Mouse (Mus musculus) liver, embryonic 15.5 days (tissue): ENCODE measurements around the gene Crb2. TPM values are rescaled to one million over a fixed set of nuclear protein-coding genes. Genes with fewer than 3 reads are reported as not detected.

Source experiments
- ATAC-seq: fragments of 200-750 bp; cut with Nextera tagmentation; 2 replicates; pipeline ENCODE4 v1.8.0; 2017; ENCODE audit warnings: moderate number of reproducible peaks, mild to moderate bottlenecking, moderate library complexity; ENCODE audit not compliant: insufficient read depth
- H3K27ac ChIP-seq: fragments of 300-500 bp; sonication (generic); replicated peaks from 2 replicates; pipeline ENCODE4 v1.5.1; 2015; ENCODE audit warnings: mild to moderate bottlenecking, inconsistent platforms
- H3K27me3 ChIP-seq: fragments of 300-500 bp; sonication (generic); 2 replicates; pipeline ENCODE4 v1.6.1; 2015; ENCODE audit warnings: mild to moderate bottlenecking, inconsistent platforms
- H3K36me3 ChIP-seq: fragments of 300-500 bp; sonication (generic); replicated peaks from 2 replicates; pipeline ENCODE4 v1.6.1; 2015; ENCODE audit warnings: moderate library complexity, mild to moderate bottlenecking, inconsistent platforms
- H3K4me1 ChIP-seq: fragments of 300-500 bp; sonication (generic); replicated peaks from 2 replicates; pipeline ENCODE4 v1.6.1; 2015; ENCODE audit warnings: inconsistent platforms
- H3K4me2 ChIP-seq: fragments of 300-500 bp; sonication (generic); 2 replicates; pipeline ENCODE4 v1.6.1; 2015; ENCODE audit warnings: moderate library complexity, mild to moderate bottlenecking, inconsistent platforms
- H3K4me3 ChIP-seq: fragments of 300-500 bp; sonication (generic); replicated peaks from 2 replicates; pipeline ENCODE4 v1.5.1; 2015; ENCODE audit warnings: mild to moderate bottlenecking, inconsistent platforms
- H3K9ac ChIP-seq: fragments of 300-500 bp; sonication (generic); 2 replicates; pipeline ENCODE4 v1.6.1; 2015; ENCODE audit warnings: moderate library complexity, mild to moderate bottlenecking, inconsistent platforms
- H3K9me3 ChIP-seq: fragments of 300-500 bp; sonication (generic); replicated peaks from 2 replicates; pipeline ENCODE4 v1.6.1; 2016; ENCODE audit warnings: inconsistent platforms
- WGBS: fragments of 180-500 bp; shearing (Covaris S2); methylation state at CpG from one replicate; pipeline ENCODE4 v1.1.7; 2015; ENCODE audit warnings: mixed read lengths; ENCODE audit not compliant: insufficient replicate concordance; 5-methylcytosine and 5-hydroxymethylcytosine counted together
- polyA plus RNA-seq: library from polyadenylated mRNA; unstranded; fragments of >200 nt; fragmentation: Nextera tagmentation; extraction: Ambion mirVana; gene quantifications from 2 replicates; pipeline ENCODE4 v1.2.1, GENCODE M21; 2015

The Crb2 gene
- polyA plus RNA-seq, 1 experiment from 2014 or later = 0.13 TPM

DNA sequence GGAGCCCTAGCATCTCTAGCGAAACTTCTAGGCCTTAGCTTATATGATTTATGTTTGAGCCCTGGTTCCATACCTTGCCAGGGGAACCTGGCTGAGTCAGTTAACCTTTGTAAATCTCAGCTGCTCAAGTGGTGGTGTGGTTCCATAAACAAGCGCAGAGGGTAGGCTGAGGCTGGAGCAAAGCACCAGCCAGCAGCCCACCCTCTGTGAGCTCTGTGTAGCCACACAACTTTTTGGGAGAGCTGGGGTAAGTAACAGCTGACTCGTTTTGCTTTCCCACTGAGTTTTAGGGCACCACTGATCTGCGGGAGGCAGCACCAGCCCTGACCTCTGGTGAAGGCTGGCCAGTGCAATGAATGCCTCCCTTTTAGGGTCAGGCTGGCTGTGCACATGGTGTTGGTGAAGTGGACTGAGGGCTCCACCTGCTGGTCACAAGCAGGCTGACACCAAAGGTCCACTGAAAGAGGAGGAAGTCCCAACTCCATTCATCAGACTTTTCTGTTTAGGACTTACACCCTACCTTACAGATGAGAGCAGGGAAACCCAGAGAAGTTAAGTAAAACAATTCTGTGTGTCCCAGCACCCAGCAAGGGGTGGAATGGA is 26.7 kb downstream of the Crb2 start:
- no peak overlapping the region for H3K27ac ChIP-seq
- no peaks in the 10 kb centered on the region for H3K36me3 ChIP-seq
- WGBS = 45% methylated on average over 4 of the region's 4 CpGs
- H3K9ac ChIP-seq = no peak overlapping the region
- H3K27me3 ChIP-seq = no peaks in the 10 kb centered on the region
- no peak overlapping the region for H3K4me3 ChIP-seq
- no peak for ATAC-seq
- H3K4me1 ChIP-seq = peaks cover 7% of the 10 kb centered on the region; the same call in 1 of the 2 replicates
- no peaks in the 10 kb centered on the region for H3K9me3 ChIP-seq
- H3K4me2 ChIP-seq = no peak overlapping the region

- no peak for ATAC-seq
- no peak overlapping the region for H3K27ac ChIP-seq
Observed at GRCm38 (mm10) chr2:37811682-37812081, 35.6 kb downstream of the Crb2 start.

DNA sequence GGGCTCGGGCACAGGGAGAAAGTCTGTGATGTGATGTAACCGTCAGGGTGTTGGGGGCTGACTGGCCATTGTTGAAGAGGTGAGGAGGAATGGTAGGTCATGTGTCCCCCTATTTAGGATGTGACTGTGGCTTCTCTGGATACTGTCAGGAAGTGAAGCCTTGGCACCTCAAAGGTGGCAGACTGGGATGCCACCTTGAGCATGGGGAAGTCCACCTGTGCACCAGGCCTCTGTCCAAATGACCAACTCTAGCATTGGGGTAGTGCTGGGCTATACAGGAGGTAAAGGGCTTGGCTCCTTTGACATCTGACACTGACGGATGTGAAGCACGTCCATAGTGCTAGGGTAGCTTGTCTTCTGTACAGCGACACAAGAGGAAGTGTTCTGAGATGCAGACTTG is 36.4 kb downstream of the Crb2 start:
- no peak overlapping the region for H3K4me2 ChIP-seq
- no peaks in the 10 kb centered on the region for H3K4me1 ChIP-seq
- no peaks in the 10 kb centered on the region for H3K36me3 ChIP-seq
- no peak overlapping the region for H3K9ac ChIP-seq
- no peaks in the 10 kb centered on the region for H3K27me3 ChIP-seq
- no peak overlapping the region for H3K27ac ChIP-seq
- WGBS = 78% methylated on average over 5 of the region's 5 CpGs
- H3K9me3 ChIP-seq = no peaks in the 10 kb centered on the region
- ATAC-seq = no peak
- no peak overlapping the region for H3K4me3 ChIP-seq

More at GRCm38 (mm10) chr2:37811682-37812081, 35.6 kb downstream of the Crb2 start:
- WGBS = 62% methylated on average over 2 of the region's 2 CpGs
- Histone ChIP-seq H3K4me2 (no peak overlapping the region), H3K9me3 (no peaks in the 10 kb centered on the region), H3K36me3 (no peaks in the 10 kb centered on the region), H3K9ac (no peak overlapping the region), H3K4me1 (no peaks in the 10 kb centered on the region), H3K4me3 (no peak overlapping the region), H3K27me3 (no peaks in the 10 kb centered on the region)

DNA sequence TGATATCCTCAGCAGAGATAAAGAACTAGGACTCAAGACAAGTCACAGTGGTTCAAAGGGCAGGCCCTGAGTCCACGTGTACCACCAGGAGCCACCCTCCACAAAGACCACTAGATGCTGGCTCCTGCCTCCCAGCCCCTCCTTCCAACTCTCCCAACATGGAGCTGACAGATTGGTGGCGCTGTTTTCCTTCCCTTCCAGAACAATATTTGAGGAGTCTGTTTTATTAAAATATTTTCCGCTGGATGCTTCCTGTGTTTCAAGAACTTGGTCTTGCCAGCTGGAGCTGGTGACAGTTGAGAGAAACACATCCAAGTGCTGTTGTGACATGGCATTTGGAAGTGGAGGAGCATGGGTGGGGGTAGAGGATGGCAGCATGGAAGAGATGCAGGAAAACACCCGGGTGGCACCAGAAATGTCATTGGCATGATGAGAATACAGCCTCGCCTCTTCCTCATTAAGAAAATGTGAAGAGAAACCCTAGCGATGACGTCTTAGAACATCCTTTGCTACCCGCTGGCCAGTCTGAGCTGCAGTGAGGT is 38.8 kb downstream of the Crb2 start:
- H3K4me3 ChIP-seq = no peak overlapping the region
- H3K4me2 ChIP-seq = no peak overlapping the region
- ATAC-seq = no peak
- H3K27me3 ChIP-seq = no peaks in the 10 kb centered on the region
- H3K27ac ChIP-seq = no peak overlapping the region
- 78% methylated on average over 8 of the region's 8 CpGs for WGBS
- no peaks in the 10 kb centered on the region for H3K36me3 ChIP-seq
- H3K4me1 ChIP-seq = no peaks in the 10 kb centered on the region
- no peak overlapping the region for H3K9ac ChIP-seq
- no peaks in the 10 kb centered on the region for H3K9me3 ChIP-seq

- 25% methylated on average over 3 of the region's 3 CpGs for WGBS
- Histone ChIP-seq H3K9ac (no peak overlapping the region), H3K4me1 (no peaks in the 10 kb centered on the region), H3K36me3 (no peaks in the 10 kb centered on the region), H3K9me3 (no peaks in the 10 kb centered on the region), H3K27ac (no peak overlapping the region), H3K27me3 (no peaks in the 10 kb centered on the region), H3K4me2 (no peak overlapping the region), H3K4me3 (no peak overlapping the region)
- no peak for ATAC-seq
Observed at GRCm38 (mm10) chr2:37815676-37816075, 39.6 kb downstream of the Crb2 start.

- Histone ChIP-seq H3K36me3 (0 out of 2 replicates have a peak, but pooled peaks cover 2% of the 10 kb centered on the region), H3K4me3 (no peak overlapping the region), H3K27me3 (no peaks in the 10 kb centered on the region), H3K4me2 (no peak overlapping the region), H3K4me1 (no peaks in the 10 kb centered on the region), H3K9me3 (no peaks in the 10 kb centered on the region), H3K27ac (no peak overlapping the region), H3K9ac (no peak overlapping the region)
- WGBS = 34% methylated on average over 5 of the region's 5 CpGs
- ATAC-seq = no peak
Observed at GRCm38 (mm10) chr2:37818761-37819525, 42.9 kb downstream of the Crb2 start.

DNA sequence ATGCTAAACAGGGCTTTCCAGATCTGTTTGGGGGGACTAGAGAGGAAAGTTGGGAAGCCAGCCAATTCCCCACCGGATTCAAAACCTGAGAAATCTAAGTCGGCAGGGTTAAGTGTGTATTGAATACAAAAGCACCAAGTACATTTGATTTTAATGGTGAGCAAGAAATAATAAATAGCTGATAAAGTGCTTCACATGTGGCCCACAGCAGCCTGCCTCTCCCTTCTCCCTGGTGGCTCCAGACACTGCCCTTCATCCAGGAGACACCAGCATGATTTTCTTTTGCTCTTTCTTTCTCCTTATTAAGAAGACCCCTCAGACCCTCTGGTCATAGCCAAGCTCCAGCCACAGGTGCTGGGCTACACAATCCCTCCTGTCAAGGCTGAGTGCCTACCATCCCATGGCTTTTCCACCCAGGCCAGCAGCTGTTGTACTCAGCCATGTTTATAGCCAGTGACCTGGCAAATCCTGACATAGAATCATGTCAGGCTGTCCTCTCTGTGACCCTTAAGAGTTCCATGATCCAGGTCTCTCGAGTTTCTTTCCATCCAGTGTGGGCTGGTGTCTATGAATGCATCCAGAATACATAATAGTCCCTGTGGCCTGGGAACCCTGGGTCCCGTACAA is 43.6 kb downstream of the Crb2 start:
- 55% methylated on average over 4 of the region's 4 CpGs for WGBS
- Histone ChIP-seq H3K4me3 (no peak overlapping the region), H3K9ac (no peak overlapping the region), H3K27me3 (no peaks in the 10 kb centered on the region), H3K9me3 (no peaks in the 10 kb centered on the region), H3K27ac (no peak overlapping the region), H3K4me2 (no peak overlapping the region), H3K4me1 (no peaks in the 10 kb centered on the region), H3K36me3 (0 out of 2 replicates have a peak, but pooled peaks cover 2% of the 10 kb centered on the region)
- no peak for ATAC-seq

- Histone ChIP-seq H3K36me3 (0 out of 2 replicates have a peak, but pooled peaks cover 2% of the 10 kb centered on the region), H3K4me3 (no peak overlapping the region), H3K9me3 (no peaks in the 10 kb centered on the region), H3K4me2 (no peak overlapping the region), H3K4me1 (no peaks in the 10 kb centered on the region), H3K27ac (no peak overlapping the region), H3K9ac (no peak overlapping the region), H3K27me3 (no peaks in the 10 kb centered on the region)
- ATAC-seq = no peak
- 75% methylated on average over 5 of the region's 5 CpGs for WGBS
Observed at GRCm38 (mm10) chr2:37822122-37822521, 46.1 kb downstream of the Crb2 start.

- no peak overlapping the region for H3K9ac ChIP-seq
- H3K27me3 ChIP-seq = no peaks in the 10 kb centered on the region
- H3K27ac ChIP-seq = no peak overlapping the region
- ATAC-seq = no peak
- no peak overlapping the region for H3K4me3 ChIP-seq
- H3K4me1 ChIP-seq = no peaks in the 10 kb centered on the region
- H3K9me3 ChIP-seq = no peaks in the 10 kb centered on the region
- no peak overlapping the region for H3K4me2 ChIP-seq
- 0 out of 2 replicates have a peak, but pooled peaks cover 2% of the 10 kb centered on the region for H3K36me3 ChIP-seq
- 46% methylated on average over 2 of the region's 2 CpGs for WGBS
Observed at GRCm38 (mm10) chr2:37823826-37824225, 47.8 kb downstream of the Crb2 start.

- no peak for ATAC-seq
- Histone ChIP-seq H3K27ac (no peak overlapping the region), H3K27me3 (no peaks in the 10 kb centered on the region), H3K9me3 (no peaks in the 10 kb centered on the region), H3K4me1 (no peaks in the 10 kb centered on the region), H3K4me2 (no peak overlapping the region), H3K4me3 (no peak overlapping the region), H3K9ac (no peak overlapping the region), H3K36me3 (no peaks in the 10 kb centered on the region)
- WGBS = 51% methylated on average over 9 of the region's 9 CpGs
Observed at GRCm38 (mm10) chr2:37829758-37830275, 53.8 kb downstream of the Crb2 start.

- no peaks in the 10 kb centered on the region for H3K36me3 ChIP-seq
- H3K4me2 ChIP-seq = no peak overlapping the region
- WGBS = 78% methylated on average over 10 of the region's 10 CpGs
- H3K4me3 ChIP-seq = no peak overlapping the region
- no peaks in the 10 kb centered on the region for H3K4me1 ChIP-seq
- H3K9ac ChIP-seq = no peak overlapping the region
- H3K27me3 ChIP-seq = no peaks in the 10 kb centered on the region
- H3K9me3 ChIP-seq = no peaks in the 10 kb centered on the region
- no peak overlapping the region for H3K27ac ChIP-seq
- ATAC-seq = no peak
Observed at GRCm38 (mm10) chr2:37832253-37832652, 56.2 kb downstream of the Crb2 start.
